Mouse (Mus musculus) liver (tissue): Measurements from ENCODE around the gene Ccdc170.
A peak's percentile ranks its signal among the peaks of the same experiment; 100 is the strongest.

Source experiments
- DNase-seq: peaks from one replicate; pipeline ENCODE4 v3.0.0-alpha.2; 2020; ENCODE audit warnings: mixed read lengths

Ccdc170 gene

GRCm38 (mm10) chr10:4523078-4523477 is 40.8 kb downstream of the Ccdc170 start:
- DNase-seq: no peak

GRCm38 (mm10) chr10:4528043-4528442 is 45.7 kb downstream of the Ccdc170 start:
- DNase-seq: no peak

- DNase-seq: no peak
Observed at GRCm38 (mm10) chr10:4530638-4531235, 48.4 kb downstream of the Ccdc170 start.

- DNase-seq: no peak
Observed at GRCm38 (mm10) chr10:4531933-4532332, 49.6 kb downstream of the Ccdc170 start.

- no peak for DNase-seq
Observed at GRCm38 (mm10) chr10:4532731-4533130, 50.4 kb downstream of the Ccdc170 start.

GRCm38 (mm10) chr10:4533873-4534272 is 51.6 kb downstream of the Ccdc170 start:
- no peak for DNase-seq

- DNase-seq: peak; percentile 51
Observed at GRCm38 (mm10) chr10:4545550-4545949, 63.2 kb downstream of the Ccdc170 start.

GRCm38 (mm10) chr10:4553442-4554119 is 71.3 kb downstream of the Ccdc170 start:
- no peak for DNase-seq

GRCm38 (mm10) chr10:4556842-4557377 is 74.6 kb downstream of the Ccdc170 start:
- no peak for DNase-seq

- DNase-seq: no peak
Observed at GRCm38 (mm10) chr10:4559132-4559531, 76.8 kb downstream of the Ccdc170 start.

GRCm38 (mm10) chr10:4565148-4565547 is 82.8 kb downstream of the Ccdc170 start:
- DNase-seq: no peak

GRCm38 (mm10) chr10:4570778-4571177 is 88.5 kb downstream of the Ccdc170 start:
- DNase-seq: no peak

- DNase-seq: no peak
Observed at GRCm38 (mm10) chr10:4571304-4571703, 89.0 kb downstream of the Ccdc170 start.

GRCm38 (mm10) chr10:4581905-4582304 is 99.6 kb downstream of the Ccdc170 start:
- no peak for DNase-seq

- no peak for DNase-seq
Observed at GRCm38 (mm10) chr10:4586691-4587090, 104.4 kb downstream of the Ccdc170 start.

GRCm38 (mm10) chr10:4589576-4589975 is 107.3 kb downstream of the Ccdc170 start:
- no peak for DNase-seq

- DNase-seq: no peak
Observed at GRCm38 (mm10) chr10:4590956-4591355, 108.7 kb downstream of the Ccdc170 start.

- DNase-seq: no peak
Observed at GRCm38 (mm10) chr10:4593828-4594227, 111.5 kb downstream of the Ccdc170 start.

- no peak for DNase-seq
Observed at GRCm38 (mm10) chr10:4597211-4597610, 114.9 kb downstream of the Ccdc170 start.

GRCm38 (mm10) chr10:4598244-4598842 is 116.0 kb downstream of the Ccdc170 start:
- DNase-seq: peak; percentile 43

GRCm38 (mm10) chr10:4598916-4599315 is 116.6 kb downstream of the Ccdc170 start:
- DNase-seq: no peak

GRCm38 (mm10) chr10:4599591-4599990 is 117.3 kb downstream of the Ccdc170 start:
- no peak for DNase-seq

GRCm38 (mm10) chr10:4600796-4601474 is 118.6 kb downstream of the Ccdc170 start:
- no peak for DNase-seq
